Mouse (Mus musculus) embryonic fibroblast, embryonic 13.5 days (primary cell): ENCODE data around the gene E2f2. TPM values are rescaled to one million over a fixed set of nuclear protein-coding genes. Genes with fewer than 3 reads are reported as not detected.

Source experiments
- H3K27ac ChIP-seq: 2 replicates; pipeline ENCODE4 v1.5.1; 2012; ENCODE audit warnings: low read length, control low read depth, inconsistent platforms; ENCODE audit not compliant: insufficient read depth
- H3K4me1 ChIP-seq: 2 replicates; pipeline ENCODE4 v1.6.1; 2011; ENCODE audit warnings: low read length; ENCODE audit not compliant: control insufficient read depth, insufficient read depth
- H3K4me3 ChIP-seq: 2 replicates; pipeline ENCODE4 v1.5.1; 2011; ENCODE audit warnings: mild to moderate bottlenecking, control low read depth, low read length; ENCODE audit not compliant: insufficient read depth
- CTCF ChIP-seq: IDR thresholded peaks from 2 replicates; pipeline ENCODE4 v1.5.1; 2011; ENCODE audit warnings: mild to moderate bottlenecking, control low read depth, low read length, moderate library complexity, borderline replicate concordance; ENCODE audit not compliant: insufficient read depth
- POLR2A ChIP-seq: IDR thresholded peaks from 2 replicates; pipeline ENCODE4 v1.6.1; 2011; ENCODE audit warnings: low read depth, mild to moderate bottlenecking, control low read depth, low read length, moderate library complexity
- polyA plus RNA-seq: library from polyadenylated mRNA; stranded (reverse); fragments of >200 nt; gene quantifications from 2 replicates; pipeline ENCODE4 v1.2.4, GENCODE M21; 2011; ENCODE audit warnings: low read depth; ENCODE audit not compliant: missing spikeins, insufficient read length

E2f2 gene
- polyA plus RNA-seq, 1 experiment, result 1.1 TPM

GRCm38 (mm10) chr4:136134978-136135873 lies 37.0 kb upstream of the E2f2 start:
- TF ChIP-seq CTCF, result no peak
- peak; percentile 17 for TF ChIP-seq POLR2A
- Histone ChIP-seq H3K4me1 (peaks cover 21% of the 10 kb centered on the region), H3K27ac (peak overlapping the region; percentile 100), H3K4me3 (peak overlapping the region; percentile 2; the same call in 1 of the 2 replicates)

GRCm38 (mm10) chr4:136135874-136136728 lies 36.1 kb upstream of the E2f2 start:
- peaks cover 23% of the 10 kb centered on the region for H3K4me1 ChIP-seq
- no peak overlapping the region for H3K4me3 ChIP-seq
- no peak; the same call in 1 of the 2 replicates for TF ChIP-seq CTCF
- TF ChIP-seq POLR2A, result peak; percentile 22
- peak overlapping the region; percentile 100 for H3K27ac ChIP-seq

- Histone ChIP-seq H3K4me3 (no peak overlapping the region), H3K4me1 (peaks cover 25% of the 10 kb centered on the region), H3K27ac (peak overlapping the region; percentile 98)
- TF ChIP-seq CTCF, result no peak
- TF ChIP-seq POLR2A, result no peak; the same call in 1 of the 2 replicates
Observed at GRCm38 (mm10) chr4:136139326-136140110, 32.7 kb upstream of the E2f2 start.

GRCm38 (mm10) chr4:136140327-136141250 lies 31.6 kb upstream of the E2f2 start:
- peaks cover 25% of the 10 kb centered on the region for H3K4me1 ChIP-seq
- TF ChIP-seq POLR2A (no peak; the same call in 1 of the 2 replicates), CTCF (no peak)
- H3K27ac ChIP-seq, result peak overlapping the region; percentile 100
- H3K4me3 ChIP-seq, result peak overlapping the region; percentile 3; the same call in 1 of the 2 replicates

- TF ChIP-seq CTCF (no peak), POLR2A (peak; percentile 33)
- Histone ChIP-seq H3K4me1 (peaks cover 28% of the 10 kb centered on the region), H3K27ac (peak overlapping the region; percentile 100), H3K4me3 (no peak overlapping the region)
Observed at GRCm38 (mm10) chr4:136142267-136143192, 29.7 kb upstream of the E2f2 start.

- Histone ChIP-seq H3K4me3 (peak within 1 kb of the TSS; percentile 68), H3K4me1 (peaks cover 28% of the 10 kb centered on the region), H3K27ac (peak within 1 kb of the TSS; percentile 100)
- TF ChIP-seq POLR2A, result peak; percentile 100
- no peak for TF ChIP-seq CTCF
Observed at GRCm38 (mm10) chr4:136143193-136143976, 28.8 kb upstream of the E2f2 start, which contains the start of gene Id3. TSS of gene Id3 (plus strand) at chr4:136143497.
